Mouse (Mus musculus): Measurements from ENCODE around the gene Slc5a8.

Slc5a8 gene

GRCm38 (mm10) chr10:88885632-88886090 is at the start of gene Slc5a8:
Gene Slc5a8, plus strand, starts transcription at chr10:88885992.
- in situ Hi-C loops (cut with MboI; ENCODE audit: unreplicated experiment in 2 of 2), result no loop called here

- in situ Hi-C loops (cut with MboI; ENCODE audit: unreplicated experiment in 2 of 2), result loop anchor here in 1 of 2 experiments (25.0 kb wide), 1 partner anchor 788 kb away; no protein-coding TSS in a partner anchor
Observed at GRCm38 (mm10) chr10:88848876-88849476, 36.8 kb upstream of the Slc5a8 start.

- in situ Hi-C loops (cut with MboI; ENCODE audit: unreplicated experiment in 2 of 2), result loop anchor here in 1 of 2 experiments (25.0 kb wide), 1 partner anchor 787 kb away; no protein-coding TSS in a partner anchor
Observed at GRCm38 (mm10) chr10:88849976-88850375, 35.8 kb upstream of the Slc5a8 start.

GRCm38 (mm10) chr10:88853326-88853725 is 32.5 kb upstream of the Slc5a8 start:
- in situ Hi-C loops (cut with MboI; ENCODE audit: unreplicated experiment in 2 of 2), result no loop called here

- in situ Hi-C loops (cut with MboI; ENCODE audit: unreplicated experiment in 2 of 2), result no loop called here
Observed at GRCm38 (mm10) chr10:88860911-88861310, 24.9 kb upstream of the Slc5a8 start.

GRCm38 (mm10) chr10:88861416-88861815 is 24.4 kb upstream of the Slc5a8 start:
- in situ Hi-C loops (cut with MboI; ENCODE audit: unreplicated experiment in 2 of 2), result no loop called here

- in situ Hi-C loops (cut with MboI; ENCODE audit: unreplicated experiment in 2 of 2), result no loop called here
Observed at GRCm38 (mm10) chr10:88862293-88862692, 23.5 kb upstream of the Slc5a8 start.

- in situ Hi-C loops (cut with MboI; ENCODE audit: unreplicated experiment in 2 of 2), result no loop called here
Observed at GRCm38 (mm10) chr10:88866017-88866416, 19.8 kb upstream of the Slc5a8 start.

- in situ Hi-C loops (cut with MboI; ENCODE audit: unreplicated experiment in 2 of 2), result no loop called here
Observed at GRCm38 (mm10) chr10:88874870-88875269, 10.9 kb upstream of the Slc5a8 start.

- in situ Hi-C loops (cut with MboI; ENCODE audit: unreplicated experiment in 2 of 2), result no loop called here
Observed at GRCm38 (mm10) chr10:88877421-88877820, 8.4 kb upstream of the Slc5a8 start.

- in situ Hi-C loops (cut with MboI; ENCODE audit: unreplicated experiment in 2 of 2), result no loop called here
Observed at GRCm38 (mm10) chr10:88883721-88884120, 2.1 kb upstream of the Slc5a8 start.

GRCm38 (mm10) chr10:88884836-88885235 is 956 bp upstream of the Slc5a8 start:
- in situ Hi-C loops (cut with MboI; ENCODE audit: unreplicated experiment in 2 of 2), result no loop called here

GRCm38 (mm10) chr10:88886114-88886513 is 322 bp downstream of the Slc5a8 start:
- in situ Hi-C loops (cut with MboI; ENCODE audit: unreplicated experiment in 2 of 2), result no loop called here

GRCm38 (mm10) chr10:88888376-88888775 is 2.6 kb downstream of the Slc5a8 start:
- in situ Hi-C loops (cut with MboI; ENCODE audit: unreplicated experiment in 2 of 2), result no loop called here

GRCm38 (mm10) chr10:88891410-88891809 is 5.6 kb downstream of the Slc5a8 start:
- in situ Hi-C loops (cut with MboI; ENCODE audit: unreplicated experiment in 2 of 2), result no loop called here

- in situ Hi-C loops (cut with MboI; ENCODE audit: unreplicated experiment in 2 of 2), result no loop called here
Observed at GRCm38 (mm10) chr10:88892560-88893087, 6.8 kb downstream of the Slc5a8 start.

- in situ Hi-C loops (cut with MboI; ENCODE audit: unreplicated experiment in 2 of 2), result no loop called here
Observed at GRCm38 (mm10) chr10:88897032-88897431, 11.2 kb downstream of the Slc5a8 start.

GRCm38 (mm10) chr10:88949649-88950296 is 64.0 kb downstream of the Slc5a8 start:
- in situ Hi-C loops (cut with MboI; ENCODE audit: unreplicated experiment in 2 of 2), result no loop called here

GRCm38 (mm10) chr10:88950297-88950653 is 64.5 kb downstream of the Slc5a8 start:
- in situ Hi-C loops (cut with MboI; ENCODE audit: unreplicated experiment in 2 of 2), result no loop called here

GRCm38 (mm10) chr10:88960791-88961190 is 75.0 kb downstream of the Slc5a8 start:
- in situ Hi-C loops (cut with MboI; ENCODE audit: unreplicated experiment in 2 of 2), result no loop called here

- in situ Hi-C loops (cut with MboI; ENCODE audit: unreplicated experiment in 2 of 2), result no loop called here
Observed at GRCm38 (mm10) chr10:88968586-88968985, 82.8 kb downstream of the Slc5a8 start.

Data from v-Abl transformed pro-B cells (cell line).